Mouse (Mus musculus) adrenal gland, postnatal 0 days (tissue): Measurements from ENCODE around the gene Psmb9. TPM values are rescaled to one million over a fixed set of nuclear protein-coding genes. Genes with fewer than 3 reads are reported as not detected.

Source experiments
- polyA plus RNA-seq: library from polyadenylated mRNA; unstranded; fragments of >200 nt; fragmentation: Nextera tagmentation; extraction: Ambion mirVana; gene quantifications from 2 replicates; pipeline ENCODE4 v1.2.1, GENCODE M21; 2015

The Psmb9 gene
- polyA plus RNA-seq, result 16.0 and 17.9 TPM in 2 replicates

GRCm38 (mm10) chr17:34187261-34187916 is at the start of gene Psmb9, which contains the start of gene Tap1:
Gene Psmb9, minus strand, starts transcription at chr17:34187764.
Gene Tap1, plus strand, starts transcription at chr17:34187553.

GRCm38 (mm10) chr17:34203444-34203843 is 15.9 kb upstream of the Psmb9 start, which contains the start of gene Tap2:
Gene Tap2, plus strand, starts transcription at chr17:34203527.

GRCm38 (mm10) chr17:34196941-34197894 is 9.7 kb upstream of the Psmb9 start, which contains the start of gene Psmb8:
Gene Psmb8, plus strand, starts transcription at chr17:34197721.

GRCm38 (mm10) chr17:34152923-34153322 is 34.6 kb downstream of the Psmb9 start, which contains the start of gene H2-DMb1:
Gene H2-DMb1, plus strand, starts transcription at chr17:34153072.

GRCm38 (mm10) chr17:34143033-34143432 is 44.5 kb downstream of the Psmb9 start, which contains the start of gene H2-DMb2:
Gene H2-DMb2, plus strand, starts transcription at chr17:34143307.

Other genes starting within 250 kb of the Psmb9 start
- gene Pfdn6, start 247.4 kb downstream of the Psmb9 start, polyA plus RNA-seq, result 108 and 142 TPM in 2 replicates
- gene Wdr46, start 247.1 kb downstream of the Psmb9 start, polyA plus RNA-seq, result 17.5 and 21.3 TPM in 2 replicates
- 7.6 and 8.1 TPM in 2 replicates for gene B3galt4, start 236.3 kb downstream of the Psmb9 start, polyA plus RNA-seq
- 28.4 and 40.1 TPM in 2 replicates for gene Vps52, start 232.0 kb downstream of the Psmb9 start, polyA plus RNA-seq
- 2,003 and 3,084 TPM in 2 replicates for gene Rps18, start 231.8 kb downstream of the Psmb9 start, polyA plus RNA-seq
- 146 and 274 TPM in 2 replicates for gene H2-K1, start 187.4 kb downstream of the Psmb9 start, polyA plus RNA-seq
- 22.3 and 29.6 TPM in 2 replicates for gene Ring1, start 163.1 kb downstream of the Psmb9 start, polyA plus RNA-seq
- 105 and 163 TPM in 2 replicates for gene H2-Ke6, start 159.7 kb downstream of the Psmb9 start, polyA plus RNA-seq
- gene Slc39a7, start 156.1 kb downstream of the Psmb9 start, polyA plus RNA-seq, result 99.2 and 160 TPM in 2 replicates
- gene Rxrb, start 156.0 kb downstream of the Psmb9 start, polyA plus RNA-seq, result 33.2 and 38.4 TPM in 2 replicates
- gene Col11a2, start 148.3 kb downstream of the Psmb9 start, polyA plus RNA-seq, result 0.25 and 0.80 TPM in 2 replicates
- gene H2-Oa, start 95.4 kb downstream of the Psmb9 start, polyA plus RNA-seq, result 0.25 TPM in 1 of 2 replicates, not detected in the other
- gene H2-DMa, start 68.2 kb downstream of the Psmb9 start, polyA plus RNA-seq, result 10.2 and 13.7 TPM in 2 replicates
- gene Brd2, start 65.1 kb downstream of the Psmb9 start, polyA plus RNA-seq, result 69.4 and 71.0 TPM in 2 replicates
- gene H2-DMb2, start 44.5 kb downstream of the Psmb9 start, polyA plus RNA-seq, result 0.44 and 0.97 TPM in 2 replicates
- 1.9 and 2.3 TPM in 2 replicates for gene H2-DMb1, start 34.7 kb downstream of the Psmb9 start, polyA plus RNA-seq
- 8.0 and 13.6 TPM in 2 replicates for gene Tap1, start 211 bp downstream of the Psmb9 start, polyA plus RNA-seq
- gene Psmb8, start 10.0 kb upstream of the Psmb9 start, polyA plus RNA-seq, result 43.3 and 45.2 TPM in 2 replicates
- 10.7 and 23.8 TPM in 2 replicates for gene Tap2, start 15.8 kb upstream of the Psmb9 start, polyA plus RNA-seq
- gene H2-Ob, start 51.1 kb upstream of the Psmb9 start, polyA plus RNA-seq, result 0.16 and 0.21 TPM in 2 replicates
- gene H2-Ab1, start 69.9 kb upstream of the Psmb9 start, polyA plus RNA-seq, result 8.1 and 12.1 TPM in 2 replicates
- gene H2-Aa, start 100.1 kb upstream of the Psmb9 start, polyA plus RNA-seq, result 5.4 and 5.7 TPM in 2 replicates
- gene H2-Eb1, start 118.1 kb upstream of the Psmb9 start, polyA plus RNA-seq, result 4.8 and 6.7 TPM in 2 replicates
- not detected in 2 replicates for gene H2-Eb2, start 137.9 kb upstream of the Psmb9 start, polyA plus RNA-seq
- 0.12 and 0.22 TPM in 2 replicates for gene Btnl2, start 167.1 kb upstream of the Psmb9 start, polyA plus RNA-seq
- gene Btnl1, start 189.4 kb upstream of the Psmb9 start, polyA plus RNA-seq, result not detected in 2 replicates
- 1.4 and 2.6 TPM in 2 replicates for gene BC051142, start 211.1 kb upstream of the Psmb9 start, polyA plus RNA-seq